Mouse (Mus musculus) midbrain, embryonic 13.5 days (tissue): Measurements from ENCODE around the gene Agbl5. TPM values are rescaled to one million over a fixed set of nuclear protein-coding genes. Genes with fewer than 3 reads are reported as not detected.

Source experiments
- ATAC-seq: fragments of 200-750 bp; cut with Nextera tagmentation; 2 replicates; pipeline ENCODE4 v1.8.0; 2017; ENCODE audit warnings: mild to moderate bottlenecking, moderate TSS enrichment, moderate library complexity
- H3K27ac ChIP-seq: fragments of 300-500 bp; sonication (generic); 2 replicates; pipeline ENCODE4 v1.5.1; 2015; ENCODE audit warnings: inconsistent platforms, mild to moderate bottlenecking, moderate library complexity
- H3K27me3 ChIP-seq: fragments of 300-500 bp; sonication (generic); 2 replicates; pipeline ENCODE4 v1.6.1; 2015; ENCODE audit warnings: mild to moderate bottlenecking, inconsistent platforms
- H3K36me3 ChIP-seq: fragments of 300-500 bp; sonication (generic); 2 replicates; pipeline ENCODE4 v1.6.1; 2015; ENCODE audit warnings: mild to moderate bottlenecking, inconsistent platforms
- H3K4me1 ChIP-seq: fragments of 300-500 bp; sonication (generic); replicated peaks from 2 replicates; pipeline ENCODE4 v1.6.1; 2015; ENCODE audit warnings: inconsistent platforms
- H3K4me2 ChIP-seq: fragments of 300-500 bp; sonication (generic); replicated peaks from 2 replicates; pipeline ENCODE4 v1.6.1; 2015; ENCODE audit warnings: moderate library complexity, mild to moderate bottlenecking, inconsistent platforms
- H3K4me3 ChIP-seq: fragments of 300-500 bp; sonication (generic); replicated peaks from 2 replicates; pipeline ENCODE4 v1.5.1; 2015; ENCODE audit warnings: mild to moderate bottlenecking, inconsistent platforms
- H3K9ac ChIP-seq: fragments of 300-500 bp; sonication (generic); replicated peaks from 2 replicates; pipeline ENCODE4 v1.6.1; 2015; ENCODE audit warnings: mild to moderate bottlenecking, inconsistent platforms
- H3K9me3 ChIP-seq: fragments of 300-500 bp; sonication (generic); 2 replicates; pipeline ENCODE4 v1.6.1; 2016; ENCODE audit warnings: mild to moderate bottlenecking, inconsistent platforms
- whole genome bisulfite sequencing: fragments of 180-500 bp; shearing (Covaris S2); methylation state at CpG from one replicate; pipeline ENCODE4 v1.1.7; 2015; 5-methylcytosine and 5-hydroxymethylcytosine counted together
- polyA plus RNA-seq: library from polyadenylated mRNA; unstranded; fragments of >200 nt; fragmentation: Nextera tagmentation; extraction: Ambion mirVana; gene quantifications from 2 replicates; pipeline ENCODE4 v1.2.1, GENCODE M21; 2015

Gene Agbl5
- polyA plus RNA-seq, 1 experiment from 2014 or later: 29.2 TPM

DNA sequence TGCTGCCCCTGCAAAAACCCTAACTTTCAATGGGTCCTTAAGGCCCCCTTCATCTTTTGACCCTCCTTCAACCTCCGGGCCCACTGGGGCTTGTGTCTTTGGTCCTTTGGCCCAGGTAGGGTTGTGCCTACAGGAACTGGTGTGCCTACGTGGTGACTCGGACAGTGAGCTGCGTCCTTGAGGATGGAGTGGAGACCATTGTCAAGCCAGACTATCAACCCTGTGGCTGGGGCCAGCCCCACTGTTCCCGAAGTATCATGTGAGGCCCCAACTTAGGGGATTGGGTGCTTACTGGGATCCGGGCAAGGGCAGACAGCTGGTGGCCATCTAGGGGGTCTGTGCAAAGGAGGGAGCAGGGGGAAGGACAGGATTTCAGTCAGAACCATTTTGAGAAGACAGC lies 26.4 kb downstream of the Agbl5 start:
- no peak overlapping the region for H3K27ac ChIP-seq
- peaks cover 32% of the 10 kb centered on the region for H3K4me1 ChIP-seq
- H3K9ac ChIP-seq: no peak overlapping the region
- H3K36me3 ChIP-seq: no peaks in the 10 kb centered on the region
- no peaks in the 10 kb centered on the region for H3K27me3 ChIP-seq
- H3K4me3 ChIP-seq: no peak overlapping the region
- 83% methylated on average over 6 of the region's 6 CpGs for WGBS
- no peaks in the 10 kb centered on the region for H3K9me3 ChIP-seq
- no peak for ATAC-seq
- no peak overlapping the region for H3K4me2 ChIP-seq

- Histone ChIP-seq H3K9ac (no peak overlapping the region; the same call in 1 of the 2 replicates), H3K4me3 (no peak overlapping the region), H3K4me1 (peaks cover 32% of the 10 kb centered on the region), H3K27ac (0 out of 2 replicates have a peak overlapping the region, but pooled peaks have one; percentile 40), H3K9me3 (no peaks in the 10 kb centered on the region), H3K27me3 (no peaks in the 10 kb centered on the region), H3K36me3 (no peaks in the 10 kb centered on the region), H3K4me2 (no peak overlapping the region)
- ATAC-seq: peak; percentile 55
- 68% methylated on average over 9 of the region's 9 CpGs for WGBS
These were observed 27.0 kb downstream of the Agbl5 start for GRCm38 (mm10) chr5:30915456-30915855.

DNA sequence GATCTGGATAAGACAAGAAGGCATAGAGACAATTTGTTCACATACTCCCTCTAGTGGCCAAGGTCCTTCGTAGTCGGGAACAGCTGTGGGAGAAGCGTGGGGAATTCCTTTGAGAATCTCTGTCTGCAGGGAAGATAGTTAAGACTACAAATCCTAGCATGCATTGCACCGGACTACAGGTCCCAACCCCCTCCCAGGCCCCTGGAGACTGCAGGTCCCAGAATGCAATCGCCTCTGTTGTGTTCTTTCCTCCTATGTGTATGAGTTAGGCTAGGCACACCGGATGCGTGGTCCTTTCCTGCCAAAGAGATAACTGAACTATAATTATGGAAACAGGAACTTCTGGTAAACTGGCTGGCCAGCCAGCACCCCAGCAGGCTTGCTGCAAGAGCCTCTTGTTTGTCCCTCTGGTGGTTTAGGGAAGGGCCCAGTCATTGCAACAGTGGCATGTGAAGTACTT lies 27.5 kb downstream of the Agbl5 start:
- Histone ChIP-seq H3K9ac (no peak overlapping the region), H3K9me3 (no peaks in the 10 kb centered on the region), H3K4me2 (peak overlapping the region; percentile 25), H3K27me3 (no peaks in the 10 kb centered on the region), H3K4me1 (peaks cover 32% of the 10 kb centered on the region), H3K4me3 (no peak overlapping the region), H3K27ac (peak overlapping the region; percentile 54; the same call in 1 of the 2 replicates), H3K36me3 (no peaks in the 10 kb centered on the region)
- 3% methylated on average over 7 of the region's 7 CpGs for WGBS
- ATAC-seq: peak; percentile 89

DNA sequence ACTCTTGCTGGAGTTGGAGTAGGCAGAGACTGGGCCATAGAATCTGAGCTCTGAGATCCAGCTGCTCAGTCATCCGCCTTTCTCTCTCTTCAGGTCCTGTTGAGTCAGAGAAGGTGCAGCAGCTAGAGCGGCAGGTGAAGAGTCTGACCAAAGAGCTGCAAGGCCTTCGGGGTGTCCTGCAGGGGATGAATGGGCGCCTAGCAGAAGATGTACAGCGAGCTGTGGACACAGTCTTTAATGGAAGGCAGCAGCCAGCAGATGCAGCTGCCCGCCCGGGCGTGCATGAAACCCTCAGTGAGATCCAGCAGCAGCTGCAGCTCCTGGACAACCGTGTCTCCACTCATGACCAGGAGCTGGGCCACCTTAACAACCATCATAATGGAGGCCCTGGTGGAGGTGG lies 28.3 kb downstream of the Agbl5 start:
- Histone ChIP-seq H3K4me1 (peaks cover 36% of the 10 kb centered on the region), H3K4me2 (no peak overlapping the region), H3K27me3 (no peaks in the 10 kb centered on the region), H3K4me3 (no peak overlapping the region), H3K36me3 (no peaks in the 10 kb centered on the region), H3K9ac (no peak overlapping the region; the same call in 1 of the 2 replicates), H3K9me3 (no peaks in the 10 kb centered on the region), H3K27ac (no peak overlapping the region)
- ATAC-seq: no peak
- WGBS: 92% methylated on average over 9 of the region's 9 CpGs

GRCm38 (mm10) chr5:30917348-30917747 lies 28.9 kb downstream of the Agbl5 start:
- no peak overlapping the region for H3K4me2 ChIP-seq
- no peak for ATAC-seq
- no peak overlapping the region for H3K27ac ChIP-seq
- WGBS: 90% methylated on average over 11 of the region's 11 CpGs
- H3K36me3 ChIP-seq: no peaks in the 10 kb centered on the region
- peaks cover 37% of the 10 kb centered on the region for H3K4me1 ChIP-seq
- H3K4me3 ChIP-seq: no peak overlapping the region
- H3K9me3 ChIP-seq: no peaks in the 10 kb centered on the region
- H3K9ac ChIP-seq: no peak overlapping the region; the same call in 1 of the 2 replicates
- H3K27me3 ChIP-seq: peaks cover under 1% of the 10 kb centered on the region; the same call in 1 of the 2 replicates

DNA sequence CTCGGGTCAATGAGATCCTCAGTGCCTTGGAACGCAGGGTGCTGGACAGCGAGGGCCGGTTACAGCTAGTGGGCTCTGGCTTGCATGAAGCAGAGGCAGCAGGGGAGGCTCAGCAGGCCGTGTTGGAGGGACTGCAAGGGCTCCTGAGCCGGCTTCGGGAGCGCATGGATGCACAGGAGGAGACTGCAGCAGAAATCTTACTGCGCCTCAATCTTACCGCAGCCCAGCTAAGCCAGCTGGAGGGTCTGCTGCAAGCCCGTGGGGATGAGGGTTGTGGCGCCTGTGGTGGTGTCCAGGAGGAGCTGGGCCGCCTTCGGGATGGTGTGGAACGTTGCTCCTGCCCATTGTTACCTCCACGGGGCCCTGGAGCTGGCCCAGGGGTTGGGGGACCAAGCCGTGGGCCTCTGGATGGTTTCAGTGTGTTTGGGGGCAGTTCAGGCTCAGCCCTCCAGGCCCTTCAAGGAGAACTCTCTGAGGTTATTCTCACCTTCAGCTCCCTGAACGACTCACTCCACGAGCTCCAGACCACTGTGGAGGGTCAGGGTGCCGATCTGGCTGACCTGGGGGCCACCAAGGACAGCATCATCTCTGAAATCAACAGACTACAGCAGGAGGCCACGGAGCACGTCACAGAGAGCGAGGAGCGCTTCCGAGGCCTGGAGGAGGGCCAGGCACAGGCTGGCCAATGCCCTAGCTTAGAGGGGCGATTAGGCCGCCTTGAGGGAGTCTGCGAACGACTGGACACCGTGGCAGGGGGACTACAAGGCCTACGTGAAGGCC lies 29.6 kb downstream of the Agbl5 start:
- Histone ChIP-seq H3K9ac (no peak overlapping the region), H3K4me1 (peaks cover 33% of the 10 kb centered on the region), H3K27ac (no peak overlapping the region), H3K4me2 (no peak overlapping the region), H3K4me3 (no peak overlapping the region), H3K36me3 (no peaks in the 10 kb centered on the region), H3K9me3 (no peaks in the 10 kb centered on the region), H3K27me3 (peaks cover 7% of the 10 kb centered on the region)
- ATAC-seq: no peak
- 83% methylated on average over 31 of the region's 31 CpGs for WGBS

- H3K9me3 ChIP-seq: no peaks in the 10 kb centered on the region
- H3K27ac ChIP-seq: no peak overlapping the region
- no peak overlapping the region for H3K4me2 ChIP-seq
- peaks cover 11% of the 10 kb centered on the region for H3K27me3 ChIP-seq
- ATAC-seq: no peak
- H3K9ac ChIP-seq: 0 out of 2 replicates have a peak overlapping the region, but pooled peaks have one; percentile 5
- H3K4me1 ChIP-seq: peaks cover 27% of the 10 kb centered on the region
- H3K4me3 ChIP-seq: no peak overlapping the region
- 82% methylated on average over 8 of the region's 8 CpGs for WGBS
- no peaks in the 10 kb centered on the region for H3K36me3 ChIP-seq
These were observed 30.2 kb downstream of the Agbl5 start for GRCm38 (mm10) chr5:30918691-30919090.

DNA sequence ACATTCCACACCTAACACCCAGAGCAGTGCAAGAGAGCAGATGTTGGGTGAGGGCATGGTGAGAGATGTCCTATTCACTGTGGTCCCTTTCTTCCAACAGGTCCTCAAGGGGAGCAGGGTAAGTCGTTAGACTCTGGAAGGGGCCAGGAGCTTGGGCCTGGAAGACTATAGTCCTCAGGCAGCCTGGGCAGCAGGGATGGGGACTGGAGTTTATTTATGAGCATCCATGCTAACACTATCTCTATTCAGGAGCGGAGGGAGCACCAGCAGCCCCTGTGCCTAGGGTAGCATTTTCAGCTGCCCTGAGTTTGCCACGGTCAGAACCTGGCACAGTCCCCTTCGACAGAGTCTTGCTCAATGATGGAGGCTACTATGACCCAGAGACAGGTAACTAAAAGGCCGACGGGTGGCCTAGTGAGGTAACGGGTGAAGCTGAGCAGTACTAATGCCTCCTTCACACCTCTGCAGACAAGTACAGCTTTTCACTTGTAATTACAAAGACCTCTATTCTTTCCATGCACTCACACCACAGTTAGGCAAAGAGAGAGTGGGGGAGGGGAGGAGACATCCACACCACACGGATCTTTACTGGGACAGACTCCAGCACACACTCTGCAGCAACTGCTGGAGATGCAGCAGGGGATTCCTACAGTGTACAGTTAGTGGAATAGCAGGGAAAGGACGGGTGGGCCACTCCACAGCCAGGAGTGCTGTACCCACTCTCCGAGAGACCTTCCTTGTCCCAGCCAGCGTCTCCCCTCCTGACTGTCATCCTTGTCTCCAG lies 31.5 kb downstream of the Agbl5 start:
- no peaks in the 10 kb centered on the region for H3K9me3 ChIP-seq
- H3K4me2 ChIP-seq: no peak overlapping the region
- H3K27ac ChIP-seq: no peak overlapping the region
- H3K36me3 ChIP-seq: no peaks in the 10 kb centered on the region
- H3K9ac ChIP-seq: no peak overlapping the region
- 76% methylated on average over 11 of the region's 11 CpGs for WGBS
- no peak for ATAC-seq
- H3K27me3 ChIP-seq: peaks cover 11% of the 10 kb centered on the region
- no peak overlapping the region for H3K4me3 ChIP-seq
- H3K4me1 ChIP-seq: peaks cover 24% of the 10 kb centered on the region

DNA sequence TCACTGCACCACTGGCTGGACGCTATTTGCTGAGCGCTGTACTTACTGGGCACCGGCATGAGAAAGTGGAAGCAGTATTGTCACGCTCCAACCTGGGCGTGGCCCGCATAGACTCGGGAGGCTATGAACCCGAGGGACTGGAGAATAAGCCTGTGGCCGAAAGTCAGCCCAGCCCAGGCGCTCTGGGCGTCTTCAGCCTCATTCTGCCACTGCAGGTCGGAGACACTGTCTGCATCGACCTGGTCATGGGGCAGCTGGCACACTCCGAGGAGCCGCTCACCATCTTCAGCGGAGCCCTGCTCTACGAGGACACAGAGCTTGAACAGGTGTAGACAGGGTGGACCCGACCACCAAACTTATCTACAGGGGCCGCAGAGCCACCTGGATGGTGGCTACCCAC lies 32.1 kb downstream of the Agbl5 start:
- Histone ChIP-seq H3K4me1 (peaks cover 19% of the 10 kb centered on the region), H3K27ac (no peak overlapping the region), H3K9me3 (no peaks in the 10 kb centered on the region), H3K27me3 (peaks cover 11% of the 10 kb centered on the region), H3K36me3 (no peaks in the 10 kb centered on the region), H3K4me3 (no peak overlapping the region), H3K4me2 (peak overlapping the region; percentile 81), H3K9ac (no peak overlapping the region)
- 58% methylated on average over 19 of the region's 19 CpGs for WGBS
- ATAC-seq: peak; percentile 16

DNA sequence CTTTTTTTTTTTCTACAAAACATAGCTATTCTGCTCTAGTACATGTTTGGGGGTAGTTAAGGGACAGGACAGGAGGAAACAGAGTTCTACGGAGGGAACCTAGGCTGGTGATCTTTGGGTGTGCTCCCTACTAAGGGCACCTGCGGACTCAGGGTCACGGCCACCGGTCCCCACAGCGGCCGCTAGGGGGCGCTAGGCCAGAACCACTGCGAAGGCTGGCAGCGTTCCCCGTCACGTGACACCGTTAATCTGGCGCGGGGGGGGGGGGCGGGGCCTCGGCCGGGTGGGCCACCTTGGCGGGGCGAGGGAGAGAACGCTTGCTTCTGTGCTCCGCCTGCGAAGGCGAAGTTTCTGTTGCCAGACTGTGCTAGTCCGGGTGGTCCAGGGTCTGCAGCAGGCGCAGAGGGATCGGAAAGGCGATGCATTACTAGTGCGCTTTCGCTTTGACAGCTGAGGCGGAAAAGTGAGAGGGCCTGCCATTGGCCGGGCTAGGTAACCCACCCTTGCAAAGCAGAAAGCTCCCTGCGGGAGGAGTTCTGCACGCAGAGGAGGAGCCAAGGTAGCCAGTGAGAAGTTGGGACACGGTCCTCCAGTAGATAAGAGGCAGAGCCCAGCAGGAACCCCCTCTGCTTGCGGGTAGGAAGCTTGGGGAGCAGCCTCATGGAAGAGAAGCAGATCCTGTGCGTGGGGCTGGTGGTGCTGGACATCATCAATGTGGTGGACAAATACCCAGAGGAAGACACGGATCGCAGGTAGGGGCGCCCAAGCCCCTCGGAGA lies 33.0 kb downstream of the Agbl5 start, which contains the start of gene Khk:
Khk (plus strand) TSS at position 176 of the 778 bp plus-strand sequence.
- H3K27ac ChIP-seq: peak within 1 kb of the TSS; percentile 63
- ATAC-seq: peak; percentile 85
- peaks cover 11% of the 10 kb centered on the region for H3K27me3 ChIP-seq
- peaks cover 13% of the 10 kb centered on the region for H3K4me1 ChIP-seq
- no peaks in the 10 kb centered on the region for H3K9me3 ChIP-seq
- H3K4me3 ChIP-seq: peak within 1 kb of the TSS; percentile 50
- H3K4me2 ChIP-seq: peak within 1 kb of the TSS; percentile 81
- under 1% methylated on average over 40 of the region's 40 CpGs for WGBS
- no peaks in the 10 kb centered on the region for H3K36me3 ChIP-seq
- H3K9ac ChIP-seq: peak within 1 kb of the TSS; percentile 64

GRCm38 (mm10) chr5:30922581-30923041 lies 34.1 kb downstream of the Agbl5 start:
- 75% methylated on average over 10 of the region's 10 CpGs for WGBS
- Histone ChIP-seq H3K27ac (no peak overlapping the region), H3K27me3 (peaks cover 11% of the 10 kb centered on the region), H3K9me3 (no peaks in the 10 kb centered on the region), H3K4me2 (peak overlapping the region; percentile 81), H3K4me3 (no peak overlapping the region), H3K36me3 (no peaks in the 10 kb centered on the region), H3K4me1 (peaks cover 13% of the 10 kb centered on the region), H3K9ac (peak overlapping the region; percentile 64; the same call in 1 of the 2 replicates)
- ATAC-seq: no peak
